Mouse (Mus musculus): ENCODE results near the gene Nom1.

GRCm38 (mm10) chr5:29477474-29478207 lies 43.2 kb downstream of the Nom1 start:
- TF ChIP-seq CTCF (IDR thresholded peaks at IDR 0.05; ENCODE audit: insufficient read depth, low read length) (no peak), POLR2A (IDR thresholded peaks at IDR 0.05; ENCODE audit: borderline replicate concordance, extremely low read depth, low read depth, low read length) (no peak)

Measured in lung, adult 2 months (tissue).